Mouse (Mus musculus) forebrain, embryonic 15.5 days (tissue): Measurements from ENCODE around the gene Fyb. TPM values are rescaled to one million over a fixed set of nuclear protein-coding genes. Genes with fewer than 3 reads are reported as not detected.

Experiments
- ATAC-seq: fragments of 200-750 bp; cut with Nextera tagmentation; replicated peaks from 2 replicates; pipeline ENCODE4 v1.8.0; 2017; ENCODE audit warnings: mild to moderate bottlenecking, moderate TSS enrichment, moderate library complexity
- H3K27ac ChIP-seq: fragments of 300-500 bp; sonication (generic); replicated peaks from 2 replicates; pipeline ENCODE4 v1.5.1; 2015; ENCODE audit warnings: mild to moderate bottlenecking, inconsistent platforms
- H3K27me3 ChIP-seq: fragments of 300-500 bp; sonication (generic); 2 replicates; pipeline ENCODE4 v1.6.1; 2015; ENCODE audit warnings: inconsistent platforms
- H3K36me3 ChIP-seq: fragments of 300-500 bp; sonication (generic); 2 replicates; pipeline ENCODE4 v1.6.1; 2015; ENCODE audit warnings: mild to moderate bottlenecking, inconsistent platforms
- H3K4me1 ChIP-seq: fragments of 300-500 bp; sonication (generic); 2 replicates; pipeline ENCODE4 v1.6.1; 2015; ENCODE audit warnings: inconsistent platforms
- H3K4me2 ChIP-seq: fragments of 300-500 bp; sonication (generic); replicated peaks from 2 replicates; pipeline ENCODE4 v1.6.1; 2015; ENCODE audit warnings: mild to moderate bottlenecking, inconsistent platforms
- H3K4me3 ChIP-seq: fragments of 300-500 bp; sonication (generic); 2 replicates; pipeline ENCODE4 v1.5.1; 2015; ENCODE audit warnings: mild to moderate bottlenecking, inconsistent platforms
- H3K9ac ChIP-seq: fragments of 300-500 bp; sonication (generic); replicated peaks from 2 replicates; pipeline ENCODE4 v1.6.1; 2015; ENCODE audit warnings: mild to moderate bottlenecking, inconsistent platforms
- H3K9me3 ChIP-seq: fragments of 300-500 bp; sonication (generic); 2 replicates; pipeline ENCODE4 v1.6.1; 2016; ENCODE audit warnings: inconsistent platforms
- WGBS: fragments of 180-500 bp; shearing (Covaris S2); methylation state at CpG from one replicate; pipeline ENCODE4 v1.1.7; 2015; ENCODE audit warnings: mixed read lengths; 5-methylcytosine and 5-hydroxymethylcytosine counted together
- polyA plus RNA-seq: library from polyadenylated mRNA; unstranded; fragments of >200 nt; fragmentation: Nextera tagmentation; extraction: Ambion mirVana; gene quantifications from 2 replicates; pipeline ENCODE4 v1.2.1, GENCODE M21; 2015

Fyb gene
- polyA plus RNA-seq = 2.3 and 2.5 TPM in 2 replicates

GRCm38 (mm10) chr15:6522653-6523167, at the start of gene Fyb:
Gene Fyb, plus strand, starts transcription at chr15:6522853.
- Histone ChIP-seq H3K4me3 (no peak within 1 kb of the TSS), H3K9ac (no peak within 1 kb of the TSS), H3K27ac (no peak within 1 kb of the TSS), H3K27me3 (no peaks in the 10 kb centered on the region), H3K4me2 (no peak within 1 kb of the TSS), H3K36me3 (no peaks in the 10 kb centered on the region), H3K9me3 (no peaks in the 10 kb centered on the region), H3K4me1 (no peaks in the 10 kb centered on the region)
- ATAC-seq = no peak
- WGBS = 90% methylated on average over 8 of the region's 8 CpGs

GRCm38 (mm10) chr15:6483561-6483960, 39.1 kb upstream of the Fyb start:
- Histone ChIP-seq H3K4me1 (no peaks in the 10 kb centered on the region), H3K9ac (no peak overlapping the region), H3K4me2 (no peak overlapping the region), H3K4me3 (no peak overlapping the region), H3K36me3 (no peaks in the 10 kb centered on the region), H3K27me3 (no peaks in the 10 kb centered on the region), H3K27ac (no peak overlapping the region), H3K9me3 (no peaks in the 10 kb centered on the region)
- ATAC-seq = no peak
- WGBS = 81% methylated on average over 3 of the region's 3 CpGs

GRCm38 (mm10) chr15:6492386-6492785, 30.3 kb upstream of the Fyb start:
- Histone ChIP-seq H3K27me3 (no peaks in the 10 kb centered on the region), H3K9me3 (no peaks in the 10 kb centered on the region), H3K36me3 (no peaks in the 10 kb centered on the region), H3K27ac (no peak overlapping the region), H3K4me3 (no peak overlapping the region), H3K4me2 (no peak overlapping the region), H3K4me1 (no peaks in the 10 kb centered on the region), H3K9ac (no peak overlapping the region)
- WGBS = 92% methylated on average over 2 of the region's 2 CpGs
- no peak for ATAC-seq

GRCm38 (mm10) chr15:6498396-6499070, 24.1 kb upstream of the Fyb start:
- WGBS = 36% methylated on average over 10 of the region's 10 CpGs
- H3K36me3 ChIP-seq = no peaks in the 10 kb centered on the region
- no peak overlapping the region for H3K27ac ChIP-seq
- no peak overlapping the region for H3K9ac ChIP-seq
- peak; percentile 77 for ATAC-seq
- H3K4me1 ChIP-seq = peaks cover 8% of the 10 kb centered on the region; the same call in 1 of the 2 replicates
- no peak overlapping the region for H3K4me3 ChIP-seq
- H3K9me3 ChIP-seq = no peaks in the 10 kb centered on the region
- H3K27me3 ChIP-seq = no peaks in the 10 kb centered on the region
- H3K4me2 ChIP-seq = peak overlapping the region; percentile 30

- peaks cover 8% of the 10 kb centered on the region; the same call in 1 of the 2 replicates for H3K4me1 ChIP-seq
- H3K27ac ChIP-seq = no peak overlapping the region
- no peaks in the 10 kb centered on the region for H3K27me3 ChIP-seq
- H3K4me2 ChIP-seq = no peak overlapping the region
- 74% methylated on average over 1 of the region's 1 CpGs for WGBS
- H3K4me3 ChIP-seq = no peak overlapping the region
- ATAC-seq = no peak
- H3K9me3 ChIP-seq = no peaks in the 10 kb centered on the region
- no peaks in the 10 kb centered on the region for H3K36me3 ChIP-seq
- no peak overlapping the region for H3K9ac ChIP-seq
Observed at GRCm38 (mm10) chr15:6500787-6501186, 21.9 kb upstream of the Fyb start.

- Histone ChIP-seq H3K36me3 (no peaks in the 10 kb centered on the region), H3K4me2 (no peak overlapping the region), H3K9ac (no peak overlapping the region), H3K4me1 (no peaks in the 10 kb centered on the region), H3K27ac (no peak overlapping the region), H3K4me3 (no peak overlapping the region), H3K27me3 (no peaks in the 10 kb centered on the region), H3K9me3 (no peaks in the 10 kb centered on the region)
- 92% methylated on average over 1 of the region's 1 CpGs for WGBS
- ATAC-seq = no peak
Observed at GRCm38 (mm10) chr15:6517525-6517924, 5.1 kb upstream of the Fyb start.

- H3K9ac ChIP-seq = no peak overlapping the region
- WGBS = 87% methylated on average over 19 of the region's 19 CpGs
- no peak overlapping the region for H3K4me3 ChIP-seq
- H3K4me2 ChIP-seq = no peak overlapping the region
- H3K9me3 ChIP-seq = no peaks in the 10 kb centered on the region
- no peak overlapping the region for H3K27ac ChIP-seq
- H3K36me3 ChIP-seq = no peaks in the 10 kb centered on the region
- 0 out of 2 replicates have a peak, but pooled peaks have one; percentile 11 for ATAC-seq
- H3K27me3 ChIP-seq = no peaks in the 10 kb centered on the region
- H3K4me1 ChIP-seq = no peaks in the 10 kb centered on the region
Observed at GRCm38 (mm10) chr15:6519417-6520255, 3.0 kb upstream of the Fyb start.

GRCm38 (mm10) chr15:6520505-6521155, 2.0 kb upstream of the Fyb start:
- WGBS = 90% methylated on average over 10 of the region's 10 CpGs
- Histone ChIP-seq H3K36me3 (no peaks in the 10 kb centered on the region), H3K9ac (no peak overlapping the region), H3K4me1 (no peaks in the 10 kb centered on the region), H3K9me3 (no peaks in the 10 kb centered on the region), H3K4me2 (no peak overlapping the region), H3K27me3 (no peaks in the 10 kb centered on the region), H3K27ac (no peak overlapping the region), H3K4me3 (no peak overlapping the region)
- ATAC-seq = no peak

GRCm38 (mm10) chr15:6524801-6525200, 2.1 kb downstream of the Fyb start:
- H3K9ac ChIP-seq = no peak overlapping the region
- H3K4me2 ChIP-seq = no peak overlapping the region
- no peaks in the 10 kb centered on the region for H3K27me3 ChIP-seq
- ATAC-seq = no peak
- no peaks in the 10 kb centered on the region for H3K36me3 ChIP-seq
- no peak overlapping the region for H3K4me3 ChIP-seq
- H3K27ac ChIP-seq = no peak overlapping the region
- H3K9me3 ChIP-seq = no peaks in the 10 kb centered on the region
- 93% methylated on average over 2 of the region's 2 CpGs for WGBS
- H3K4me1 ChIP-seq = no peaks in the 10 kb centered on the region

GRCm38 (mm10) chr15:6525386-6525785, 2.7 kb downstream of the Fyb start:
- H3K36me3 ChIP-seq = no peaks in the 10 kb centered on the region
- no peaks in the 10 kb centered on the region for H3K4me1 ChIP-seq
- H3K27me3 ChIP-seq = no peaks in the 10 kb centered on the region
- no peaks in the 10 kb centered on the region for H3K9me3 ChIP-seq
- no peak for ATAC-seq
- no peak overlapping the region for H3K27ac ChIP-seq
- H3K4me2 ChIP-seq = no peak overlapping the region
- 91% methylated on average over 3 of the region's 3 CpGs for WGBS
- no peak overlapping the region for H3K4me3 ChIP-seq
- H3K9ac ChIP-seq = no peak overlapping the region

- Histone ChIP-seq H3K27ac (no peak overlapping the region), H3K9ac (no peak overlapping the region), H3K4me3 (no peak overlapping the region), H3K36me3 (no peaks in the 10 kb centered on the region), H3K4me2 (no peak overlapping the region), H3K4me1 (no peaks in the 10 kb centered on the region), H3K9me3 (no peaks in the 10 kb centered on the region), H3K27me3 (no peaks in the 10 kb centered on the region)
- WGBS = 94% methylated on average over 3 of the region's 3 CpGs
- no peak for ATAC-seq
Observed at GRCm38 (mm10) chr15:6533858-6534343, 11.2 kb downstream of the Fyb start.

- Histone ChIP-seq H3K4me1 (no peaks in the 10 kb centered on the region), H3K9me3 (no peaks in the 10 kb centered on the region), H3K4me3 (no peak overlapping the region), H3K9ac (no peak overlapping the region), H3K36me3 (no peaks in the 10 kb centered on the region), H3K27ac (no peak overlapping the region), H3K27me3 (no peaks in the 10 kb centered on the region), H3K4me2 (no peak overlapping the region)
- 91% methylated on average over 8 of the region's 8 CpGs for WGBS
- ATAC-seq = no peak
Observed at GRCm38 (mm10) chr15:6534592-6534991, 11.9 kb downstream of the Fyb start.
